Mouse (Mus musculus) limb, embryonic 14.5 days (tissue): Measurements from ENCODE around the gene Gpn3. TPM values are rescaled to one million over a fixed set of nuclear protein-coding genes. Genes with fewer than 3 reads are reported as not detected.
A peak's percentile ranks its signal among the peaks of the same experiment; 100 is the strongest.

Source experiments
- ATAC-seq: fragments of 200-750 bp; cut with Nextera tagmentation; 2 replicates; pipeline ENCODE4 v1.8.0; 2017; ENCODE audit warnings: low read depth, moderate number of reproducible peaks, moderate TSS enrichment; ENCODE audit not compliant: low FRiP score
- DNase-seq: peaks from one replicate; pipeline ENCODE4 v3.0.0-alpha.2; 2015; ENCODE audit warnings: low spot score
- H3K27ac ChIP-seq: fragments of 300-500 bp; sonication (generic); replicated peaks from 2 replicates; pipeline ENCODE4 v1.5.1; 2014; ENCODE audit warnings: low read depth, mild to moderate bottlenecking, low read length, moderate library complexity, mixed read lengths
- H3K27me3 ChIP-seq: fragments of 300-500 bp; sonication (generic); 2 replicates; pipeline ENCODE4 v1.6.1; 2014; ENCODE audit warnings: low read length, mixed read lengths; ENCODE audit not compliant: control insufficient read depth, insufficient read depth
- H3K36me3 ChIP-seq: fragments of 300-500 bp; sonication (generic); 2 replicates; pipeline ENCODE4 v1.6.1; 2014; ENCODE audit warnings: mild to moderate bottlenecking, low read length, moderate library complexity, mixed read lengths; ENCODE audit not compliant: control insufficient read depth, insufficient read depth
- H3K4me1 ChIP-seq: fragments of 300-500 bp; sonication (generic); 2 replicates; pipeline ENCODE4 v1.6.1; 2014; ENCODE audit warnings: antibody characterized with exemption, low read length, mixed read lengths; ENCODE audit not compliant: control insufficient read depth, insufficient read depth
- H3K4me2 ChIP-seq: fragments of 300-500 bp; sonication (generic); replicated peaks from 2 replicates; pipeline ENCODE4 v1.6.1; 2014; ENCODE audit warnings: low read depth, mild to moderate bottlenecking, low read length, moderate library complexity; ENCODE audit not compliant: severe bottlenecking
- H3K4me3 ChIP-seq: fragments of 300-500 bp; sonication (generic); replicated peaks from 2 replicates; pipeline ENCODE4 v1.5.1; 2014; ENCODE audit warnings: low read length
- H3K9ac ChIP-seq: fragments of 300-500 bp; sonication (generic); 2 replicates; pipeline ENCODE4 v1.6.1; 2014; ENCODE audit warnings: mild to moderate bottlenecking, low read depth, low read length, moderate library complexity; ENCODE audit not compliant: severe bottlenecking
- H3K9me3 ChIP-seq: fragments of 300-500 bp; sonication (generic); 2 replicates; pipeline ENCODE4 v1.6.1; 2016; ENCODE audit warnings: low read length; ENCODE audit not compliant: control insufficient read depth
- POLR2A ChIP-seq: fragments of 200-500 bp; IDR thresholded peaks from 2 replicates; pipeline ENCODE4 v1.8.0; 2012; ENCODE audit warnings: inconsistent platforms, mild to moderate bottlenecking, moderate library complexity, borderline replicate concordance; ENCODE audit not compliant: insufficient read depth, insufficient read length; ENCODE audit errors: extremely low read depth
- WGBS: fragments of 180-500 bp; shearing (Covaris S2); extraction: QIAGEN DNeasy Blood & Tissue Kit; methylation state at CpG from one replicate; pipeline ENCODE4 v1.1.7; 2014; 5-methylcytosine and 5-hydroxymethylcytosine counted together
- polyA plus RNA-seq, 2 experiments: library from polyadenylated mRNA; depleted of rRNA in 1 of 2; stranded (reverse) in 1 of 2; unstranded in 1 of 2; fragments of >200 nt; fragmentation: Nextera tagmentation in 1 of 2; extraction: Ambion mirVana in 1 of 2; gene quantifications; 2 replicates each; pipeline versions ENCODE4 v1.2.1 to v1.2.3; 2012 to 2014

The Gpn3 gene
- polyA plus RNA-seq, 2 experiments = 64.1 to 74.2 TPM

DNA sequence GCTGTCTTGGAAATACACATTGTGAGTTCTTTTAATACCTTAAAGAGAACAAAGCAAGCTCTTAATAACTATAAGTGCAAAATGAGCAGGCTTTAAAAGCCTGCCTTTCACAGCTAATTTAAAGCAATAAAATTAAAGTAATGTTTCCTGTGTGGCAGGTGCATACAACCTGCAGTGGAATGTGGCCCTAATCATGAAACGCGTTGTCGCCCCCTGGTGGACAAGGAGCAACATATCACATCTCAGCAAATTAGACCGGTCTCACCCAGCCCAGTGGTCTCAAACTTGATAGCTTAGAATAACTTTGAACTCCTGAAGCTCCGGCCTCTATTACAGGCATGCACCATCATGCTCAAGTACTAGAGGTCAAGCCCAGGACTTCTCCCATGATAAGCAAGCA, 27.4 kb upstream of the Gpn3 start:
- no peak for TF ChIP-seq POLR2A
- H3K9ac ChIP-seq = no peak overlapping the region
- ATAC-seq = 0 out of 2 replicates have a peak, but pooled peaks have one; percentile 60
- H3K27me3 ChIP-seq = no peaks in the 10 kb centered on the region
- no peaks in the 10 kb centered on the region for H3K4me1 ChIP-seq
- no peaks in the 10 kb centered on the region for H3K36me3 ChIP-seq
- no peak overlapping the region for H3K4me3 ChIP-seq
- no peak overlapping the region for H3K27ac ChIP-seq
- 11% methylated on average over 5 of the region's 5 CpGs for WGBS
- H3K4me2 ChIP-seq = no peak overlapping the region
- peak; percentile 67 for DNase-seq
- H3K9me3 ChIP-seq = no peaks in the 10 kb centered on the region

DNA sequence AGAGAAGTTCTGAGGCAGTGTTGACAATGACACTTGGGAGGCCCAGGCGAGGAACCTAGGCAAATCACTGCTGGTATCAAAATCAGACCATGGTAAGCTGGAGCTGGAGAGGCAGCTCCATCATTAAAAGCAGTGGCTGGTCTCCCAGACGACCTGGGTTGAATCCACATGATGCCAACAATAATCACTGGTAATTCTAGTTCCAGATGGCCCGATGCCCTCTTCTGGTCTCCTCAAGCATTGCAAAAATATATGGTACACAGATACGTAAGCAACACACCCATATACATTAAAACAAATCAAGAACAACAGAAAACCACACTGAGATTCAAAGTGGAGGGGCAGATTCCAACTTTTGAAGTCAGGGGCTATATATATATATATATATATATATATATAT, 25.9 kb upstream of the Gpn3 start:
- H3K27ac ChIP-seq = no peak overlapping the region
- DNase-seq (no peak), ATAC-seq (no peak)
- no peaks in the 10 kb centered on the region for H3K36me3 ChIP-seq
- no peaks in the 10 kb centered on the region for H3K27me3 ChIP-seq
- no peak overlapping the region for H3K9ac ChIP-seq
- no peaks in the 10 kb centered on the region for H3K9me3 ChIP-seq
- H3K4me1 ChIP-seq = no peaks in the 10 kb centered on the region
- H3K4me3 ChIP-seq = no peak overlapping the region
- TF ChIP-seq POLR2A = no peak
- WGBS = 74% methylated on average over 4 of the region's 4 CpGs
- no peak overlapping the region for H3K4me2 ChIP-seq

DNA sequence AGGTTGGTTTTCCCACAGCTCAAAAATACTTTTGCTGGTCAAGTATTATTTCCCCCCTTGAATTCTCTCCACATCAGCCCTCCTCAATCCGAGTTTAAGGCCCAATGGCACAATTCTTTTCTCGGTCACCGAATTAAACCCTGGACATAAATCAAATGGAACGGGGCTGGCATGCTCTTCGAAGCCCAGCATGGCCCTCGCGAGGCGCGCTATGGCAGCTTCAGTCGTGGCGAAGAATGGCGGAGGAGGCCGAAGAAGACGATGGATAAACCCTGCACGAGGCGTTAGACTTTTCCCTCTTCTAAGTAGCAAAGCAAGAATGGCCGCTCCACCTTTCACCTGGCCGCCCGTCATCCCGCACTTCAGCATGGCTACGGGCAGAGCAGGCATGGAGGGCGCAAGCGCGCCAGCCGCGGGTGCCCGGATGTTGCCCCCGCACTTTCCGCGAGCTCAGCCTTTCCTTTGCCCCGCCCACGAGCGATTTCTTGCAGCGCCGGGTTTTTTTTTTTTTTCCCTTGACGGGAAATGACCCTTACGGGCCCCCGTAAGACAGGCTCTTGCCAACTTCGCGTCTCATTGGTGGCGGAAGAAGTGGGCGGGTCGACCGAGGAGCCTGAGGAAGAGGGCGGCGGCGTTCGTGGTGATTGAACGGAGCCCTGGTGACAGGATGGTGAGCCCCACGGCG, 17.7 kb upstream of the Gpn3 start, which contains the start of the genes Rad9b and Vps29:
Rad9b (minus strand) TSS at position 427 of the 685 bp plus-strand sequence.
Vps29 (plus strand) TSS at position 563 of the 685 bp plus-strand sequence.
- ATAC-seq = peak; percentile 93
- no peaks in the 10 kb centered on the region for H3K27me3 ChIP-seq
- DNase-seq = peak; percentile 97
- TF ChIP-seq POLR2A = peak; percentile 78; the same call in 1 of the 2 replicates
- H3K4me3 ChIP-seq = peak within 1 kb of the TSS; percentile 94
- H3K9ac ChIP-seq = peak within 1 kb of the TSS; percentile 91
- 1% methylated on average over 47 of the region's 51 CpGs for WGBS
- H3K4me1 ChIP-seq = peaks cover 6% of the 10 kb centered on the region; the same call in 1 of the 2 replicates
- no peaks in the 10 kb centered on the region for H3K9me3 ChIP-seq
- H3K4me2 ChIP-seq = peak within 1 kb of the TSS; percentile 79
- peak within 1 kb of the TSS; percentile 43; the same call in 1 of the 2 replicates for H3K27ac ChIP-seq
- 0 out of 2 replicates have a peak, but pooled peaks cover 1% of the 10 kb centered on the region for H3K36me3 ChIP-seq

- H3K27me3 ChIP-seq = no peaks in the 10 kb centered on the region
- peaks cover 6% of the 10 kb centered on the region; the same call in 1 of the 2 replicates for H3K4me1 ChIP-seq
- TF ChIP-seq POLR2A = no peak
- peak; percentile 61 for ATAC-seq
- 0 out of 2 replicates have a peak overlapping the region, but pooled peaks have one; percentile 43 for H3K27ac ChIP-seq
- DNase-seq = no peak
- WGBS = under 1% methylated on average over 33 of the region's 57 CpGs
- H3K4me3 ChIP-seq = peak overlapping the region; percentile 94
- peak overlapping the region; percentile 79 for H3K4me2 ChIP-seq
- H3K9me3 ChIP-seq = no peaks in the 10 kb centered on the region
- H3K9ac ChIP-seq = peak overlapping the region; percentile 91
- H3K36me3 ChIP-seq = peaks cover 4% of the 10 kb centered on the region; the same call in 1 of the 2 replicates
These were observed 17.1 kb upstream of the Gpn3 start for GRCm38 (mm10) chr5:122354492-122355067.

GRCm38 (mm10) chr5:122372192-122372769, 605 bp downstream of the Gpn3 start, which contains the start of gene Fam216a:
Fam216a (minus strand) TSS chr5:122372364.
- Histone ChIP-seq H3K36me3 (peaks cover 35% of the 10 kb centered on the region), H3K27ac (peak within 1 kb of the TSS; percentile 92), H3K4me3 (peak within 1 kb of the TSS; percentile 86), H3K4me2 (peak within 1 kb of the TSS; percentile 63), H3K27me3 (no peaks in the 10 kb centered on the region), H3K9me3 (no peaks in the 10 kb centered on the region), H3K9ac (peak within 1 kb of the TSS; percentile 76), H3K4me1 (peaks cover 8% of the 10 kb centered on the region; the same call in 1 of the 2 replicates)
- peak; percentile 95 for ATAC-seq
- TF ChIP-seq POLR2A = 0 out of 2 replicates have a peak, but pooled peaks have one; percentile 28
- peak; percentile 99 for DNase-seq
- under 1% methylated on average over 44 of the region's 53 CpGs for WGBS
